Mouse (Mus musculus) kidney, adult 2 months (tissue): ENCODE measurements around the gene Stpg3.

Source experiments
- CTCF ChIP-seq: fragments of 200-500 bp; conservative IDR thresholded peaks from 2 replicates; pipeline ENCODE4 v1.5.1; 2011; ENCODE audit warnings: low read depth, mild to moderate bottlenecking, control low read depth, low read length, moderate library complexity, mixed read lengths; ENCODE audit not compliant: insufficient read depth, insufficient read length
- POLR2A ChIP-seq: fragments of 200-500 bp; IDR thresholded peaks from one replicate; pipeline ENCODE4 v1.6.1; 2011; ENCODE audit warnings: low read depth, low read length, control low read depth

DNA sequence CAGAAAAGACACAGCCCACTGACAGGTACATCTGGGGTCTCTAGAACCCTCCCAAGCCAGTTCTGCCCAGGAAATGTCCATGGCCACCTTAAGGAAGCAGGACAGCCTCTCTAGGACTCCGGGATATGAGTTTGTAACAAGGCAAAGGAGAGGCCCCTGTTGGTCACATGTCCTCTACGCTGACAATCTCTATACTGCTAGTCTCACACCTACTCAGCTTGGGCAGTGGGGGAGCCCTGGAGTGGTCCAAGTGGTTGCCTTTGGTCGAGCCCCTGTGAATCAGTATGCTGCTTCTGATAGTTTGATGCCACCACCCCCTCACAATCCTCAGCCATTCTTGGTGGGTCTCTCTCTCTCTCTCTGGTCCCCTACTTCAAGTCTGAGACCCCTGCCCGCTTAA lies 47.0 kb downstream of the Stpg3 start:
- TF ChIP-seq POLR2A (no peak), CTCF (no peak)
